Mouse (Mus musculus) heart, embryonic 12.5 days (tissue): Measurements from ENCODE around the gene N4bp3. TPM values are rescaled to one million over a fixed set of nuclear protein-coding genes. Genes with fewer than 3 reads are reported as not detected.
"Not testable (repeated sequence)": the region's sequence is repeated elsewhere in the genome, so short reads cannot be mapped to it uniquely, and the experiment has no call there.

ENCODE experiments used
- ATAC-seq: fragments of 200-750 bp; cut with Nextera tagmentation; 2 replicates; pipeline ENCODE4 v1.8.0; 2017; ENCODE audit warnings: moderate TSS enrichment, moderate library complexity; ENCODE audit not compliant: insufficient number of reproducible peaks, low FRiP score
- H3K27ac ChIP-seq: fragments of 300-500 bp; sonication (generic); 2 replicates; pipeline ENCODE4 v1.5.1; 2016; ENCODE audit warnings: mild to moderate bottlenecking, moderate library complexity; ENCODE audit not compliant: poor library complexity, severe bottlenecking
- H3K27me3 ChIP-seq: fragments of 300-500 bp; sonication (generic); replicated peaks from 2 replicates; pipeline ENCODE4 v1.6.1; 2016; ENCODE audit warnings: mild to moderate bottlenecking, moderate library complexity
- H3K36me3 ChIP-seq: fragments of 300-500 bp; sonication (generic); 2 replicates; pipeline ENCODE4 v1.6.1; 2016; ENCODE audit warnings: mild to moderate bottlenecking, moderate library complexity
- H3K4me1 ChIP-seq: fragments of 300-500 bp; sonication (generic); replicated peaks from 2 replicates; pipeline ENCODE4 v1.6.1; 2016; ENCODE audit warnings: mild to moderate bottlenecking
- H3K4me2 ChIP-seq: fragments of 300-500 bp; sonication (generic); 2 replicates; pipeline ENCODE4 v1.6.1; 2016; ENCODE audit warnings: mild to moderate bottlenecking, moderate library complexity
- H3K4me3 ChIP-seq: fragments of 300-500 bp; sonication (generic); 2 replicates; pipeline ENCODE4 v1.5.1; 2016; ENCODE audit warnings: mild to moderate bottlenecking
- H3K9ac ChIP-seq: fragments of 300-500 bp; sonication (generic); 2 replicates; pipeline ENCODE4 v1.6.1; 2016; ENCODE audit warnings: mild to moderate bottlenecking, moderate library complexity
- H3K9me3 ChIP-seq: fragments of 300-500 bp; sonication (generic); replicated peaks from 2 replicates; pipeline ENCODE4 v1.6.1; 2016; ENCODE audit warnings: mild to moderate bottlenecking, moderate library complexity
- WGBS: fragments of 180-500 bp; shearing (Covaris S2); methylation state at CpG from one replicate; pipeline ENCODE4 v1.1.7; 2016; 5-methylcytosine and 5-hydroxymethylcytosine counted together
- polyA plus RNA-seq: library from polyadenylated mRNA; unstranded; fragments of >200 nt; fragmentation: Nextera tagmentation; extraction: Ambion mirVana; gene quantifications from 2 replicates; pipeline ENCODE4 v1.2.1, GENCODE M21; 2016

The N4bp3 gene
- polyA plus RNA-seq, 1 experiment from 2014 or later, result 8.4 TPM

DNA sequence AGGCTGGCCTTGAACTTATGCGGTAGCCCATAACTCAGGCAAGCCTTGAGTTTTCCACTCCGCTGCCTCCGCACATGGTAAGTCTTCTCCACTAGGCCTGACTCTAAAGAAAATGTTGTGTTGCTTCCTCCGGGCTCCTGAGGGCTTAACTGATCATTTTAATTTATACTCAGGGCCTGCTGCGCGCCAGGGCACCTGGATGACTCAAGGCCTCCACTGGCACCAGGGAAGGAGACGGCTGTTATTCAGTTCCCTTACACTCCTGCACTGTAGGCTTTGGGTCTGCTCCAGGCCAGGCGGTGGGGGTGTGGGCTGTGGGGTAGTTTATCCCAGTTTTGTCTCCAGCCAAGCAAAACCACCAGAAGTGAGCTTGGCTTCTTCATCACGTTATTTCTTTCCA lies 22.6 kb upstream of the N4bp3 start:
- H3K36me3 ChIP-seq, result no peaks in the 10 kb centered on the region
- WGBS, result 80% methylated on average over 9 of the region's 9 CpGs
- no peak overlapping the region for H3K9ac ChIP-seq
- no peak for ATAC-seq
- no peak overlapping the region for H3K4me3 ChIP-seq
- H3K4me2 ChIP-seq, result no peak overlapping the region
- H3K27ac ChIP-seq, result no peak overlapping the region
- no peaks in the 10 kb centered on the region for H3K4me1 ChIP-seq
- H3K27me3 ChIP-seq, result no peaks in the 10 kb centered on the region
- H3K9me3 ChIP-seq, result no peaks in the 10 kb centered on the region

- WGBS, result 77% methylated on average over 2 of the region's 2 CpGs
- no peak for ATAC-seq
- H3K36me3 ChIP-seq, result no peaks in the 10 kb centered on the region
These were observed 20.7 kb upstream of the N4bp3 start for GRCm38 (mm10) chr11:51671376-51671775.

DNA sequence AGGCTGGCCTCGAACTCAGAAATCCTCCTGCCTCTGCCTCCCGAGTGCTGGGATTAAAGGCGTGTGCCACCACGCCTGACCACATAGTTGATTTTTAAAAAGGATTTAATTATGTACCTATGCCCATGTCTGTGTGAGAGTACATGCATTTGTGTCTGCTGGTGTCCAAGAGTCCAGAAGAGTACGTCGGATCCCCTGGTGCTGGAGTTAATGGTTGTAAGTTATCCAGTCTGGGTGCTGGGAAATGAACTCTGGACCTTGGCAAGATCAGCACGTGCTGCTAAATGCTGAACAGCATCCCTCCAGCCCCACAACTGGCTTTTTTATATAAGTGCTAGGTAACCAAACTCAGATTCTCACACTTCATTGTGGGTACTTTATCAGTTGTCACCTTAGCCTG lies 20.2 kb upstream of the N4bp3 start:
- Histone ChIP-seq H3K9ac (no peak overlapping the region), H3K9me3 (no peaks in the 10 kb centered on the region), H3K27ac (no peak overlapping the region), H3K4me2 (no peak overlapping the region), H3K36me3 (no peaks in the 10 kb centered on the region), H3K4me3 (no peak overlapping the region), H3K4me1 (no peaks in the 10 kb centered on the region), H3K27me3 (no peaks in the 10 kb centered on the region)
- WGBS, result 89% methylated on average over 7 of the region's 7 CpGs
- no peak for ATAC-seq

More at GRCm38 (mm10) chr11:51671376-51671775, 20.7 kb upstream of the N4bp3 start:
- Histone ChIP-seq H3K4me1 (no peaks in the 10 kb centered on the region), H3K9ac (no peak overlapping the region), H3K27me3 (no peaks in the 10 kb centered on the region), H3K27ac (no peak overlapping the region), H3K9me3 (no peaks in the 10 kb centered on the region), H3K4me3 (no peak overlapping the region), H3K4me2 (no peak overlapping the region)

DNA sequence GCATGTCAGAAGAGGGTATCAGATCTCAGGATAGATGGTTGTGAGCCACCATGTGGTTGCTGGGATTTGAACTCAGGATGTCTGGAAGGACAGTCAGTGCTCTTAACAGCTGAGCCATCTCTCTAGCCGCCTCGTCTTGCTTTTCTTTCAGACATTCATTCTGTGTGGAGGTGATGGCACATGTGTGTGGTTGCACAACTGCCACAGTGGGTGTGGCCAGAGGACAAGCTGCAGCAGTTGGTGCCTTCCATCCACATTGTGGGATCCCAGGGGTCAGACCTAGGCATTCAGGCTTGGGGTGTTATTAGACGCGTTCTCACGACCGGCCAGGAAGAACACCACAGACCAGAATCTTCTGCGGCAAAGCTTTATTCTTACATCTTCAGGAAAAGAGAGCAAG lies 14.1 kb upstream of the N4bp3 start:
- WGBS, result 86% methylated on average over 7 of the region's 7 CpGs
- H3K4me2 ChIP-seq, H3K27me3 ChIP-seq, H3K4me3 ChIP-seq, H3K27ac ChIP-seq, H3K36me3 ChIP-seq, ATAC-seq, H3K9me3 ChIP-seq, H3K9ac ChIP-seq, H3K4me1 ChIP-seq: not testable (repeated sequence)

GRCm38 (mm10) chr11:51662632-51663031 lies 12.0 kb upstream of the N4bp3 start:
- H3K4me1 ChIP-seq, result peaks cover 8% of the 10 kb centered on the region
- no peak for ATAC-seq
- no peak overlapping the region for H3K27ac ChIP-seq
- 73% methylated on average over 7 of the region's 7 CpGs for WGBS
- no peaks in the 10 kb centered on the region for H3K9me3 ChIP-seq
- H3K36me3 ChIP-seq, result no peaks in the 10 kb centered on the region
- H3K9ac ChIP-seq, result no peak overlapping the region
- H3K27me3 ChIP-seq, result no peaks in the 10 kb centered on the region; the same call in 1 of the 2 replicates
- no peak overlapping the region for H3K4me2 ChIP-seq
- H3K4me3 ChIP-seq, result no peak overlapping the region

- H3K27ac ChIP-seq, result no peak overlapping the region
- ATAC-seq, result no peak
- no peak overlapping the region for H3K4me2 ChIP-seq
- no peak overlapping the region for H3K9ac ChIP-seq
- no peaks in the 10 kb centered on the region; the same call in 1 of the 2 replicates for H3K27me3 ChIP-seq
- no peak overlapping the region for H3K4me3 ChIP-seq
- H3K9me3 ChIP-seq, result no peaks in the 10 kb centered on the region
- 79% methylated on average over 16 of the region's 16 CpGs for WGBS
- H3K4me1 ChIP-seq, result peaks cover 8% of the 10 kb centered on the region
- H3K36me3 ChIP-seq, result no peaks in the 10 kb centered on the region
These were observed 11.3 kb upstream of the N4bp3 start for GRCm38 (mm10) chr11:51661867-51662365.

GRCm38 (mm10) chr11:51658705-51659104 lies 8.1 kb upstream of the N4bp3 start:
- WGBS, result 65% methylated on average over 6 of the region's 6 CpGs
- peaks cover 3% of the 10 kb centered on the region; the same call in 1 of the 2 replicates for H3K27me3 ChIP-seq
- H3K27ac ChIP-seq, result no peak overlapping the region
- no peaks in the 10 kb centered on the region for H3K9me3 ChIP-seq
- peaks cover 8% of the 10 kb centered on the region for H3K4me1 ChIP-seq
- 0 out of 2 replicates have a peak, but pooled peaks have one; percentile 33 for ATAC-seq
- H3K9ac ChIP-seq, result no peak overlapping the region; the same call in 1 of the 2 replicates
- no peak overlapping the region for H3K4me2 ChIP-seq
- no peaks in the 10 kb centered on the region for H3K36me3 ChIP-seq
- no peak overlapping the region for H3K4me3 ChIP-seq

DNA sequence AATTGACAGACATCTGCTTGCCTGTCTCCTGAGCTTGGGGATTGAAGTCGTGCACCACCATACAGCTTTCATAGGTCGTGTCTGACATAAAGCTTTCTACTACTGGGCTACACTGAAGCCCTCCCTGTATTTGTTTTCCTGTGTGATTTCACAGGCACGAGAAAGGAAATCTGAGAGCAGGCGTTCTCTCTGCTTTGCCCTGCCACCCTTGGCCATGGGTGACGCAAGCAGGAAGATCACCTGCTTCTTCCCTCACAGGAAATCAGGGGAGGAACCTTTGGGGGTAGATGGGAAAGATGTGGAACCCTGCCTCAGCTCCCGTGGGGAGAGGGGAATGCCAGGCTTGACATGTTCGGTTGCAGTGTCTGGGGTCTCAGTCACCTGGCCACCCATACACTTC lies 7.6 kb upstream of the N4bp3 start:
- 59% methylated on average over 7 of the region's 7 CpGs for WGBS
- Histone ChIP-seq H3K36me3 (no peaks in the 10 kb centered on the region), H3K4me3 (no peak overlapping the region), H3K27ac (no peak overlapping the region), H3K4me1 (peaks cover 8% of the 10 kb centered on the region), H3K9me3 (no peaks in the 10 kb centered on the region), H3K27me3 (peaks cover 3% of the 10 kb centered on the region; the same call in 1 of the 2 replicates), H3K9ac (no peak overlapping the region), H3K4me2 (no peak overlapping the region)
- ATAC-seq, result no peak

DNA sequence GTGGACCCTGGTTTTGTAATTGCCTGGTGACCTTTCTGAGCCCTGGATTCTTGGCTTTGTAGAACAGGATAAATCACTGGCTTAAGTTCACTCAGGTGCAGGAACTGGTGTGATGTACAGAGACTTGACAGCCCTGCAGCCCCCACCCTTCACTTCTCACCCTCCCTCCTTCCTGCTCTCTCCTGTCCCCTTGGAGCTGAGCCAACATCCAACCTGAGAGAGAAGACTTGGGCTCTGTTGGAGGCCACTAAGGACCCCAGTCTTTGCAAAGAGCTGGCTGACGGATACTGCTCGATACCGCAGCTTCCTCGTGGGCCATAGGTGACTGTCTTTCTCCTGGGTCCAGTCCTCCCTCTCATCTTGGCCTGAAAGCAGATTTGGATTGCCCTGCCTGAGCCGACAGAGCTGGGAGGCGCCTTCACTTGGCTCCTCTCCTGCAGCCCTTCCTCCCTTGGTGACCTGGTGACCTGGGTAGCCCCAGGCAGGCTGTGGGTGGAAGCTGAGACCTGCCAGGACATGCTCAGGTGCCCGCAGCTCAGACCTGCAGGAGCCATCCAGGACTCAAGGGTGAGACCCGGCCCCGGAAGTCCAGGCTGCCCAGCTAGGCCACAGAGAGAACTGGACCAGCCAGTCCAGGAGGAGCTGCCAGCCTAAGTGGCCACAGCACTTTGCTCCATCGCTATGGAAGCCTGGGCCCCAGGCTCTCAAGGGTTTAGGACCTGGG lies 6.3 kb upstream of the N4bp3 start:
- Histone ChIP-seq H3K9ac (no peak overlapping the region), H3K4me3 (no peak overlapping the region), H3K27me3 (peaks cover 3% of the 10 kb centered on the region; the same call in 1 of the 2 replicates), H3K27ac (no peak overlapping the region), H3K36me3 (no peaks in the 10 kb centered on the region), H3K4me2 (no peak overlapping the region), H3K4me1 (peaks cover 8% of the 10 kb centered on the region), H3K9me3 (no peaks in the 10 kb centered on the region)
- no peak for ATAC-seq
- WGBS, result 84% methylated on average over 10 of the region's 10 CpGs

- H3K9me3 ChIP-seq, result no peaks in the 10 kb centered on the region
- H3K9ac ChIP-seq, result no peak overlapping the region
- no peak for ATAC-seq
- H3K4me1 ChIP-seq, result peaks cover 14% of the 10 kb centered on the region
- no peaks in the 10 kb centered on the region for H3K36me3 ChIP-seq
- no peak overlapping the region for H3K4me2 ChIP-seq
- H3K27ac ChIP-seq, result no peak overlapping the region
- H3K4me3 ChIP-seq, result no peak overlapping the region
- peaks cover 3% of the 10 kb centered on the region; the same call in 1 of the 2 replicates for H3K27me3 ChIP-seq
- 86% methylated on average over 3 of the region's 3 CpGs for WGBS
These were observed 4.2 kb upstream of the N4bp3 start for GRCm38 (mm10) chr11:51654891-51655290.

DNA sequence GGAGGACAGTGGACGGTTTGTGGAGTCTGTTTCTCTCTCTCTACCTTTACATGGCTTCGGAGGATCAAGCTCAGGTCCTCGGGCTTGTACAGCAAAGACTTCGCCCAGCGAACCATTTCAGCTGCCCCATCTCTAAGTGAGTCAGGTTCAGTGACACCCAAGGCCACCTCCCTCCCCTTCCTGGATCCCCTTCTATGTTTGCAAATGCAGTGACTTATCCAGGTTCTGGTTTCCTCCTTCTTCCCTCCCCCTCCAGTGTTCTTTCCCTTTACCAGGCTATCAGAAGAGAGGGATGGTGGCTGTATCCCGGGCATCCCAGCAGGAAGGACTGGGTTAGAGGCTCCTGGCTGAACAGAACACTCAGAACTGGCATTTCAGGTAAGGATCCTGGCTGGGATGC lies 3.1 kb upstream of the N4bp3 start:
- no peak overlapping the region for H3K9ac ChIP-seq
- no peak for ATAC-seq

More for the DNA sequence above, 3.1 kb upstream of the N4bp3 start:
- WGBS, result 76% methylated on average over 6 of the region's 6 CpGs
- H3K36me3 ChIP-seq, result no peaks in the 10 kb centered on the region
- H3K27me3 ChIP-seq, result peaks cover 3% of the 10 kb centered on the region; the same call in 1 of the 2 replicates
- H3K4me3 ChIP-seq, result no peak overlapping the region
- no peaks in the 10 kb centered on the region for H3K9me3 ChIP-seq
- H3K4me2 ChIP-seq, result no peak overlapping the region
- peaks cover 21% of the 10 kb centered on the region for H3K4me1 ChIP-seq
- no peak overlapping the region for H3K27ac ChIP-seq
